Mouse (Mus musculus) forebrain, embryonic 13.5 days (tissue): ENCODE data around the gene AC161166.1. TPM values are rescaled to one million over a fixed set of nuclear protein-coding genes. Genes with fewer than 3 reads are reported as not detected.

Experiments
- ATAC-seq: fragments of 200-750 bp; cut with Nextera tagmentation; 2 replicates; pipeline ENCODE4 v1.8.0; 2017
- H3K27ac ChIP-seq: fragments of 300-500 bp; sonication (generic); 2 replicates; pipeline ENCODE4 v1.5.1; 2015; ENCODE audit warnings: inconsistent platforms, mild to moderate bottlenecking, moderate library complexity
- H3K27me3 ChIP-seq: fragments of 300-500 bp; sonication (generic); 2 replicates; pipeline ENCODE4 v1.6.1; 2015; ENCODE audit warnings: mild to moderate bottlenecking, inconsistent platforms
- H3K36me3 ChIP-seq: fragments of 300-500 bp; sonication (generic); 2 replicates; pipeline ENCODE4 v1.6.1; 2015; ENCODE audit warnings: mild to moderate bottlenecking, inconsistent platforms; ENCODE audit not compliant: poor library complexity, severe bottlenecking
- H3K4me1 ChIP-seq: fragments of 300-500 bp; sonication (generic); 2 replicates; pipeline ENCODE4 v1.6.1; 2015; ENCODE audit warnings: inconsistent platforms
- H3K4me2 ChIP-seq: fragments of 300-500 bp; sonication (generic); 2 replicates; pipeline ENCODE4 v1.6.1; 2015; ENCODE audit warnings: inconsistent platforms, mild to moderate bottlenecking, moderate library complexity
- H3K4me3 ChIP-seq: fragments of 300-500 bp; sonication (generic); 2 replicates; pipeline ENCODE4 v1.5.1; 2015; ENCODE audit warnings: mild to moderate bottlenecking, inconsistent platforms
- H3K9ac ChIP-seq: fragments of 300-500 bp; sonication (generic); 2 replicates; pipeline ENCODE4 v1.6.1; 2015; ENCODE audit warnings: mild to moderate bottlenecking, inconsistent platforms
- H3K9me3 ChIP-seq: fragments of 300-500 bp; sonication (generic); replicated peaks from 2 replicates; pipeline ENCODE4 v1.6.1; 2016; ENCODE audit warnings: inconsistent platforms
- WGBS: fragments of 180-500 bp; shearing (Covaris S2); methylation state at CpG from one replicate; pipeline ENCODE4 v1.1.7; 2015; 5-methylcytosine and 5-hydroxymethylcytosine counted together
- polyA plus RNA-seq: library from polyadenylated mRNA; unstranded; fragments of >200 nt; fragmentation: Nextera tagmentation; extraction: Ambion mirVana; gene quantifications from 2 replicates; pipeline ENCODE4 v1.2.1, GENCODE M21; 2015

AC161166.1 gene
- polyA plus RNA-seq, 1 experiment from 2014 or later, result 0.97 TPM

DNA sequence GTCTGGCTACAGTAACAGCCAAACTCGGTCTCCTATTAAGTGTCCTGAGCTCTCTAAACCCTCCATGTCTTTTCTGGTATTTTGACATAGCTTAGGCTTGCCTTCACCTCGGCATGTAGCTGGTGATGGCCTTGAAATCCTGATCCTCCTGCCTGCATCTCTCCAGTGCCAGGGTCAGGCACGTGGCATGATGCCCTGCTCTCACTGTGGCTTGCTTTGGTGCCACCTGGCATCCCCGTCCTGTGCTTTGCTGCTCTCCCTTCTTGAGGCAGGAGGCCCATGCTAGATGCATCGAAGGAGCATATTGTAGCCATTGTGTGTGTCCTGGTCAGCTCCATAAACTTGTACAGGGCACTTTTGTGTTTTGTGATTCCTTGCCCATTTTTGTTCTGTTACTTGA, 25.3 kb upstream of the AC161166.1 start:
- 81% methylated on average over 5 of the region's 5 CpGs for WGBS
- H3K9me3 ChIP-seq, result no peaks in the 10 kb centered on the region
- H3K4me1 ChIP-seq, result peaks cover 25% of the 10 kb centered on the region
- no peak overlapping the region for H3K4me2 ChIP-seq
- H3K9ac ChIP-seq, result no peak overlapping the region
- peaks cover 44% of the 10 kb centered on the region for H3K36me3 ChIP-seq
- no peak for ATAC-seq
- peaks cover 15% of the 10 kb centered on the region for H3K27me3 ChIP-seq
- H3K27ac ChIP-seq, result no peak overlapping the region
- H3K4me3 ChIP-seq, result no peak overlapping the region

DNA sequence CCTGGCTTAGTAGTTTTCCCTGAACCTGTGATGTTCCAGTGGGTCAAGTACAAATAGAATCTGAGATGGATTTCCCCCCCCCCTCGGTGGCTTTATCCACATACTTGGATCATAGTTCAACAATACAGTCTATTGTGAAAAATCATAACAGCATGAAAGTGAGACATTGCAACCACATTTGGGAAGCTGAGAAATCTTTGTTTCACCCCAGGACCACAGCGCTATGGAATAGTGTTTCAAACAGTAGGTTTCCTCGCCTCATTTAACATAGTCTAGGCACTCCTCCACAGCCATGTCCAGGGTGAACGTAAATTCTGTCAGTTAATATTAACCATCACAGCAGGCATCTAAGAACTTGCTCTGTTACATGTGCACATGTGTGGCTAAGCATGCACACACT, 24.8 kb upstream of the AC161166.1 start:
- Histone ChIP-seq H3K4me2 (no peak overlapping the region), H3K4me3 (no peak overlapping the region), H3K9ac (no peak overlapping the region), H3K4me1 (peaks cover 30% of the 10 kb centered on the region), H3K36me3 (peaks cover 44% of the 10 kb centered on the region), H3K27ac (no peak overlapping the region), H3K9me3 (no peaks in the 10 kb centered on the region), H3K27me3 (peaks cover 15% of the 10 kb centered on the region)
- 82% methylated on average over 4 of the region's 4 CpGs for WGBS
- no peak for ATAC-seq

DNA sequence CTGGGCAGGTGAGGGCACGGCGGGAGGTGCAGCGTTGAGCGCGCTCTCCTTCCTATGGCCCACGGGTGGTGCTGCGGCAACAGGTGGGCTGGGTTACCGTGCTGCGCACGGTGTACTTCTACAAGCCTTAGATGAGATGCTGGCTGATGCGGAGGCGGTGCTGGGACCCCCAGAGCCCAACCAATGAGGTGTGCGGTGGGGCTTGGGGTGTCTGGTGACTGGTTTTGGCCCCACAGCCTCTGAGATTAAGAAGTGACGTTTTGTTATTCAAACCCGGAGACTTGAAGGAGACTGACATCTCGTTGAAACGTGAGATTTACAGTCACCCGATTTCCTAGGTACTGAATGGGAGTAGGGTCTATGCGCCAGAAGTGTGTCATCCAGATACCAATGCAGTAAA, 22.0 kb upstream of the AC161166.1 start:
- Histone ChIP-seq H3K9ac (peak overlapping the region; percentile 48; the same call in 1 of the 2 replicates), H3K4me2 (peak overlapping the region; percentile 47), H3K27ac (no peak overlapping the region), H3K4me1 (peaks cover 46% of the 10 kb centered on the region), H3K4me3 (peak overlapping the region; percentile 12), H3K27me3 (peaks cover 15% of the 10 kb centered on the region), H3K36me3 (peaks cover 44% of the 10 kb centered on the region), H3K9me3 (no peaks in the 10 kb centered on the region)
- 38% methylated on average over 19 of the region's 19 CpGs for WGBS
- no peak for ATAC-seq

DNA sequence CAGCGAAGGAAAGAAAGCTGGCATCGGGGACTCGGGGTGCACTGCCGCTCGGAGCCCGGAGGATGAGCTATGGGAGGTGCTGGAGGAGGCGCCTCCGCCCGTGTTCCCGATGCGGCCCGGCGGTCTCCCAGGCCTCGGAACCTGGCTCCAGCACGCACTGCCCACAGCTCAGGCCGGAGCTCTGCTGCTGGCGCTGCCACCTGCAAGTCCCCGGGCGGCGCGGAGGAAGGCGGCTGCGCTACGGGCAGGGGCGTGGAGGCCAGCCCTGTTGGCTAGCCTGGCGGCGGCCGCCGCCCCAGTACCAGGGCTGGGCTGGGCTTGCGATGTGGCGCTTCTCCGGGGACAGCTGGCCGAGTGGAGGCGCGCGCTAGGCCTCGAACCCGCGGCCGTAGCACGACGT, 21.6 kb upstream of the AC161166.1 start:
- H3K36me3 ChIP-seq, result peaks cover 41% of the 10 kb centered on the region
- 14% methylated on average over 40 of the region's 42 CpGs for WGBS
- peak overlapping the region; percentile 47 for H3K4me2 ChIP-seq
- H3K9ac ChIP-seq, result peak overlapping the region; percentile 48
- peaks cover 50% of the 10 kb centered on the region for H3K4me1 ChIP-seq
- no peak for ATAC-seq
- peak overlapping the region; percentile 12 for H3K4me3 ChIP-seq
- no peaks in the 10 kb centered on the region for H3K9me3 ChIP-seq
- H3K27me3 ChIP-seq, result peaks cover 15% of the 10 kb centered on the region
- H3K27ac ChIP-seq, result no peak overlapping the region

DNA sequence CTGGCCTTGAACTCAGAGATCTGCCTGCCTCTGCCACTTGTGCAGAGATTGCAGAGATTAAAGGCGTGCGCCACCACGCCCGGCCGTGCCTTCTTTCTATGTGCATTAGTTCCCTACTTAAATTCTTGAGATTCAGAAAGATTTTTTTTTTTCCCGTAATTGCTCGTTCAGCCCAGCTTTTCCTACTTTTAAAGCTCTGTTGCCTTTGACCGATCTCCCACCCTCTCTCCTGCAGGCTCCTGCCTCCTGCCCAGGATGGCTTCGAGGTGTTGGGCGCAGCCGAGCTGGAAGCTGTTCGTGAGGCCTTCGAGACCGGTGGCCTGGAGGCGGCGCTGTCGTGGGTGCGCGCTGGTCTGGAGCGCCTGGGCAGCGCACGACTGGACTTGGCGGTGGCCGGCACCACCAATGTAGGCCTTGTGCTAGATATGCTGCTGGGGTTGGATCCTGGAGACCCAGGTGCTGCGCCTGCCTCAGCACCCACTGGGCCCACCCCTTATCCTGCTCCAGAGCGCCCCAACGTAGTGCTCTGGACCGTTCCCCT, 20.8 kb upstream of the AC161166.1 start:
- peak overlapping the region; percentile 47; the same call in 1 of the 2 replicates for H3K4me2 ChIP-seq

DNA sequence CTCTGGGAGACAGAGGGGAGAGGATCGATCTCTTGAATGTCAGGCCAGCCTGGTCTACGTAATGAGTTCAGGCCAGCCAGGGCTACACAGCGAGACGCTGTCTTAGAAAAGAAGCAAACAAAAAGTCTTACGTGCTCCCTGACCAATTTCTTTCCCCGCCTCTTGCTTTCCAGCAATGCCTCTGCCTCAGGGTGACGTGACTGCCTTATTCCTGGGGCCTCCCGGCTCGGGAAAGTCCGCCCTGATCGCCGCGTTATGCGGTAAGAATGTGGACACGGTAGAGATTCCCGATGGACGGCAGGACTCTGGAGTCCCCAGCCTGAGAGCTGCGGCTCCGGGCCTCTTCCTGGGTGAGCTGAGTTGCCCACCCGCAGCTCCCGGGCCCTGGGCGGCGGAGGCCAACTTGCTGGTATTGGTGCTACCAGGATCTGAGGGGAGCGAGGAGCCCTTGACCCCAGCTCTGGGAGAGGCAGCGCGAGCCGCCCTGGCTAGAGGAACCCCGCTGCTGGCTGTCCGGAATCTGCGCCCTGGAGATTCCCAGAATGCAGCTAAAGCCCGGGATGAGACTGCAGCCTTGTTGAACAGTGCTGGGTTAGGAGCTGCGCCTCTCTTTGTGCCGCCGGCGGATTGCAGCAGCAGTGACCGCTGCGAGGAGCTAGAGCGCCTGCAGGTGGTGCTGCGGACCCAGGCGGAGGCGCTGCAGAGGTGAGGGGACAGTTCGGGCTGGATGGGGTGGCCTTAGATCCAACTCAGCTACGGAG, 19.1 kb upstream of the AC161166.1 start:
- peaks cover 34% of the 10 kb centered on the region for H3K36me3 ChIP-seq
- no peaks in the 10 kb centered on the region for H3K9me3 ChIP-seq
- WGBS, result under 1% methylated on average over 43 of the region's 43 CpGs
- peak overlapping the region; percentile 74 for H3K4me3 ChIP-seq
- H3K4me2 ChIP-seq, result peak overlapping the region; percentile 94
- H3K4me1 ChIP-seq, result peaks cover 46% of the 10 kb centered on the region
- H3K9ac ChIP-seq, result peak overlapping the region; percentile 96
- ATAC-seq, result peak; percentile 65
- H3K27ac ChIP-seq, result peak overlapping the region; percentile 89
- H3K27me3 ChIP-seq, result peaks cover 15% of the 10 kb centered on the region

More for the DNA sequence above, 20.8 kb upstream of the AC161166.1 start:
- Histone ChIP-seq H3K9ac (0 out of 2 replicates have a peak overlapping the region, but pooled peaks have one; percentile 18), H3K9me3 (no peaks in the 10 kb centered on the region), H3K27ac (no peak overlapping the region), H3K4me1 (peaks cover 50% of the 10 kb centered on the region), H3K27me3 (peaks cover 15% of the 10 kb centered on the region), H3K4me3 (peak overlapping the region; percentile 12; the same call in 1 of the 2 replicates), H3K36me3 (peaks cover 38% of the 10 kb centered on the region)
- no peak for ATAC-seq
- WGBS, result 63% methylated on average over 28 of the region's 28 CpGs

DNA sequence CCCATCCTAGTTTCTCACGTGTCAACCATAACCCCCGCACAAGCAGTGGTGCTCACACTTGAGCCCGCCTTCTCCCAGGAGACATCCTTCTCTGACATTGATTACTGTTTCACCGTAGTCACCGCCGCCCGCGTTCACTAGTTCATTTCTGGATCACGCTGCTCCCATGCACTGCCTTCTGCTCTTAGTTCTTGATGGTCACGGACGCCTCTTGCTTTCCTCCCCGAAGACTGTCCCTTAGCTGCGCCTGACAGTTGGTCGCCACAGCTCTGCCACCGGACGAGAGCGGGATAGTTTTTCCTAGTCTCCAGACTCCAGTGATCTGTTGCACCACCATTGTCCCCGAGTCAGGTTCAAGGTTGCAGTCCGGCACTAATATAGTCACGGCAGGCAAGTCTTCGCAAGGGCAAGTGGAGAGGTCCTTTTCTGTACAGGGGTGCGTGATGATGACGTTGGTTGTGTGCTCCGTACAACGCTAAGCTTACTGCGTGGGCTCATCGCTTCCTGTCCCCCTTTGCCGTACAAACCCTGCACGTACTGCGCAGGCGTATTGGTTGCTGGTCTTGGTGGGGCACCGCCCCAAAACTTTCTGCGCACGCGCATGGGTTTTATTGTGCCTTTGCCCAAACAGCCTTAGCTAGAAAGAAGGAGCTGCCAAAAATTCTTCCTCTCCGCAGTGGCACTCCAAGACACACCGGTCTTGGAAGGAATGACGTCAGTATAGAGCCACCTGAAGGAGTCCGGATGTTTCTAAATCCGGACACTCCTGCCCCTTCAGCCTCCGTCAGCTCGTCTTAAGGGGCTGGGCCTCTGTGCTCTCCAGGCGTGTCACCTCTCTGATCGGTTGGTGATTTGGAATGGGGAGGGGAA, 18.0 kb upstream of the AC161166.1 start, which contains the start of gene Irgq:
Gene Irgq, plus strand, starts transcription at position 628 of the 870 bp plus-strand sequence.
- Histone ChIP-seq H3K27me3 (peaks cover 15% of the 10 kb centered on the region), H3K4me2 (peak within 1 kb of the TSS; percentile 94), H3K9ac (peak within 1 kb of the TSS; percentile 96), H3K27ac (peak within 1 kb of the TSS; percentile 89), H3K36me3 (peaks cover 23% of the 10 kb centered on the region), H3K9me3 (no peaks in the 10 kb centered on the region), H3K4me1 (peaks cover 46% of the 10 kb centered on the region), H3K4me3 (peak within 1 kb of the TSS; percentile 74)
- under 1% methylated on average over 44 of the region's 44 CpGs for WGBS
- peak; percentile 96 for ATAC-seq

DNA sequence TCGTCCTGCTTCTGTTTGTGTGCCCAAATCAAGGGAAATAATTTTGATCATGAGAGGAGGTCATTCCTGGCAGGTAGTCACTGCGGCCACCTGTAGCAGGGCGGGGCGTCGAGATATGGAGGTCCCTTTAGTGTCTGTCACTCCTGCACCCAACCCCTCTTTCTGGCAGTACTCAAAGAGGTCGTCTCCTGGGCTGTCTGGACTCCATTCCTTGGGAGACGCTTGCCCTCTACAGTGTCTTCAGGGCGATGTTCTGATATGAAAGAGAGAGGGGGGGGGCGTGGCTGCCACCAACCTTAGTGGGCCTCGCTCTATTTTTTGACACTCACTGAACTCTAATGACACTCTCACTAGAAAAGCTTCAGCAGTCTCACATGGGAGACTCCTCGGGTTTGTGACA, 17.3 kb upstream of the AC161166.1 start:
- WGBS, result 55% methylated on average over 11 of the region's 11 CpGs
- peak overlapping the region; percentile 89; the same call in 1 of the 2 replicates for H3K27ac ChIP-seq

DNA sequence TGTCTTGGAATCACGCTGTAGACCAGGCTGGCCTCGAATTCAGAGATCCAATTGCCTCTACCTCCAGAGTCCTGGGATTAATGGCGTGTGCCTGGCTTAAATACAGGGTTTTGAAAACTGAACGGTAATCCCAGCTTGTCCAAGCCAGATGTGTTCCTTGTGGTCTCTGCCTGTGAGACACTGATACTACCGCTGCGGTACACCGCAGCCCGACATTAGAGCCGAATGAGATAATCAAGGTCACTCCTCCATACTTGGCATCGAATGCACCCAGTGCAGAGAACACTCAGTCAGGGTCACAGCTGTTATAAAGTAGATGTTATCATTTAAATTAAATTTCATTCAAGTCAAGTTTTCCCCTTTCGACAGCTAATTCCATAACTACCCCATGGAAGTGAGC, 16.6 kb upstream of the AC161166.1 start:
- Histone ChIP-seq H3K4me1 (peaks cover 35% of the 10 kb centered on the region), H3K4me3 (no peak overlapping the region), H3K9ac (no peak overlapping the region), H3K9me3 (no peaks in the 10 kb centered on the region), H3K27me3 (peaks cover 10% of the 10 kb centered on the region), H3K4me2 (no peak overlapping the region), H3K27ac (no peak overlapping the region), H3K36me3 (peaks cover 8% of the 10 kb centered on the region)
- no peak for ATAC-seq
- WGBS, result 95% methylated on average over 11 of the region's 11 CpGs

More for the DNA sequence above, 17.3 kb upstream of the AC161166.1 start:
- Histone ChIP-seq H3K4me2 (peak overlapping the region; percentile 94), H3K4me1 (peaks cover 42% of the 10 kb centered on the region), H3K9me3 (no peaks in the 10 kb centered on the region), H3K36me3 (peaks cover 15% of the 10 kb centered on the region), H3K27me3 (peaks cover 15% of the 10 kb centered on the region), H3K4me3 (peak overlapping the region; percentile 74), H3K9ac (peak overlapping the region; percentile 96)
- ATAC-seq, result no peak

DNA sequence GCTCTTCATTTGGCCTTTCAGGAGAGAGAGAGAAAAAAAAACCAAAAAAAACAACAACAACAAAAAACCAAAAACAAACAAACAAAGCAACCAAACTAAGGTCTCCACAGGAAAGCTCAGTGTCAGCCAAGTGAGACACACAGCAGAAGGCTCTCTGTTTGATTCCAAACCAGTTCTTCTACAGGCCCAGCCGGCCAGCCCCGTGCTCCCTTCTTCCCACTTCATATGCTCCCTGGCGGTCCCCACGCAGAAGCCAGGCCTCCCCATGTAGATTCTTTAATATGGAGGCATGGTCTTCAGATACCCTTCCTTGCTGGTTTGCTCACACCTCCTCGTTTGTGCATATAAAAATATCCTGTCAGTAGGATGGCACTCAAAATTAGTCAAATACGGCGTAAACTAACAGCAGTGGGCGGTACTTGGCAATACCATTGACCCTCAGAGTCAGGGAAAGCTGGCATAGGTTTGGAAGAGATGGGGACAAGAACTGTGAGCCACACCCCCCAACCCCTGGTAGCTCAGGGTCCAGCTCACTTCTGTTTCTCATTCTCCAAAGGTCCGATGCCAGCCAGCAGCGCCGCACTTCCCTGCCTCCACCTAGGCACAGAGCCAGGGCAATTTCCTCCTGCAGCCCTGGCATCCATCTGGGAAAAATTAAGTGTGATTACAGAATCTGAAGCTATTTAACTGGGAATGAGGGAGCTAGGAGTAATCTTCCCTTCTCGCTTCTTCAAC, 13.6 kb upstream of the AC161166.1 start:
- no peaks in the 10 kb centered on the region for H3K36me3 ChIP-seq
- H3K27me3 ChIP-seq, result no peaks in the 10 kb centered on the region
- no peak overlapping the region for H3K4me2 ChIP-seq
- H3K4me1 ChIP-seq, result peaks cover 10% of the 10 kb centered on the region
- H3K9ac ChIP-seq, result no peak overlapping the region
- no peak for ATAC-seq
- H3K27ac ChIP-seq, result no peak overlapping the region
- 87% methylated on average over 12 of the region's 12 CpGs for whole genome bisulfite sequencing
- H3K9me3 ChIP-seq, result no peaks in the 10 kb centered on the region
- H3K4me3 ChIP-seq, result no peak overlapping the region

DNA sequence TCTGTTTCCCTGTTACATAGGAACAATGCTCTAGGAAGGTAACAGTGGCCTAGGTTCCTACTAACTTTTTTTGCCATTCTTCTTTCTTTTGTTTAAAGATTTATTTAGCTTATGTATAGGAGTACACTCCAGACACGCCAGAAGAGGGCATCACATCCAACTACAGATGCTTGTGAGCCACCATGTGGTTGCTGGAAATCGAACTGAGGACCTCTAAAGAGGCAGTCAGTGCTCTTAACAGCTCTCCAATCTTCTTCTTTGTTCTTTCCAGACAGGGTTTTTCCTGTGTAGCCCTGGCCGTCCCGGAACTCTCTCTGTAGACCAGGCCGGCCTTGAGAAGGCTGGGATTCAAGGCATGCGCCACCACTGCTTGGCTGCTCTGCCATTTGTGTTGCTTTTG, 12.7 kb upstream of the AC161166.1 start:
- H3K9me3 ChIP-seq, result no peaks in the 10 kb centered on the region
- ATAC-seq, result no peak
- WGBS, result 80% methylated on average over 6 of the region's 6 CpGs
- H3K27ac ChIP-seq, result no peak overlapping the region
- no peaks in the 10 kb centered on the region for H3K27me3 ChIP-seq
- H3K4me2 ChIP-seq, result no peak overlapping the region
- no peaks in the 10 kb centered on the region for H3K36me3 ChIP-seq
- H3K4me3 ChIP-seq, result no peak overlapping the region
- H3K9ac ChIP-seq, result no peak overlapping the region
- H3K4me1 ChIP-seq, result peaks cover 10% of the 10 kb centered on the region
